In the genomic region with DNA sequence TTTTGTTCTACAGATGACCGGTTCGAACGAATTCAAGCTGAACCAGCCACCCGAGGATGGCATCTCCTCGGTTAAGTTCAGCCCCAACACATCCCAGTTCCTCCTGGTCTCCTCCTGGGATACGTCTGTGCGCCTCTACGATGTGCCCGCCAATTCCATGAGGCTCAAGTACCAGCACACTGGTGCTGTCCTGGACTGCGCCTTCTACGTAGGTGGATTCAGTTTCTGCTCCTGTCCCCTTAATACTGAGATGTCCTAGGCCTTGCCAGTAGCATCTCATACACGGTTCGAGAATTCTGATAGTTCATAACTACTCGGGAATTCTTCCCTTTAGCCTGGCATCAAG, we compare ENCODE assay signal across 8 mouse cellular contexts. TPM values are rescaled to one million over a fixed set of nuclear protein-coding genes. Genes with fewer than 3 reads are reported as not detected.
DNase-seq lines count a peak whose midpoint lies in the region; ATAC-seq and TF ChIP-seq lines count a peak whose summit lies in the region.

No protein-coding gene starts in this region.

- peaks cover 29% of the 10 kb centered on the region for H3K27me3 ChIP-seq in lung, embryonic 16.5 days (ENCODE audit: control insufficient read depth, insufficient read depth, low read depth, low read length)
- H3K27me3 ChIP-seq in limb, embryonic 13.5 days, result peaks cover 39% of the 10 kb centered on the region
- peaks cover 26% of the 10 kb centered on the region for H3K27me3 ChIP-seq in small intestine, adult 2 months (ENCODE audit: control insufficient read depth, insufficient read depth, low read length)

- peak; percentile 47 for ATAC-seq in lung, embryonic 16.5 days (ENCODE audit: low read depth)
- peak; percentile 55 for ATAC-seq in erythroblast, adult 5-6 weeks (replicated peaks; ENCODE audit: low FRiP score, poor library complexity, severe bottlenecking)
- peak; percentile 55 for ATAC-seq in limb, embryonic 13.5 days (ENCODE audit: low FRiP score, low read depth)

- peak overlapping the region; percentile 67 for H3K4me2 ChIP-seq in lung, embryonic 16.5 days (ENCODE audit: low read depth, low read length)
- H3K4me2 ChIP-seq in limb, embryonic 13.5 days (replicated peaks), result peak overlapping the region; percentile 82

- H3K36me3 ChIP-seq in lung, embryonic 16.5 days (ENCODE audit: control insufficient read depth, insufficient read depth, low read length), result peaks cover 26% of the 10 kb centered on the region
- peaks cover 32% of the 10 kb centered on the region for H3K36me3 ChIP-seq in limb, embryonic 13.5 days
- H3K36me3 ChIP-seq in small intestine, adult 2 months (ENCODE audit: control insufficient read depth, insufficient read depth, low read length), result peaks cover 25% of the 10 kb centered on the region

- DNase-seq in lung, postnatal 25 days (ENCODE audit: low spot score), result no peak
- DNase-seq in thymus, postnatal 4 days, result no peak
- DNase-seq in left cerebral cortex, adult 8-10 months (ENCODE audit: low spot score in 2 of 2), result no peak
- no peak for DNase-seq in gastrocnemius, postnatal 25 days

- H3K9ac ChIP-seq in lung, embryonic 16.5 days (ENCODE audit: low read length), result peak overlapping the region; percentile 96
- H3K9ac ChIP-seq in limb, embryonic 13.5 days, result peak overlapping the region; percentile 89

- no peaks in the 10 kb centered on the region for H3K9me3 ChIP-seq in lung, embryonic 16.5 days (ENCODE audit: control insufficient read depth, low read length)
- no peaks in the 10 kb centered on the region for H3K9me3 ChIP-seq in limb, embryonic 13.5 days

- H3K4me3 ChIP-seq in lung, embryonic 16.5 days (ENCODE audit: low read length), result peak overlapping the region; percentile 91
- H3K4me3 ChIP-seq in limb, embryonic 13.5 days, result peak overlapping the region; percentile 80
- peak overlapping the region; percentile 86 for H3K4me3 ChIP-seq in small intestine, adult 2 months (ENCODE audit: low read depth, low read length)

- WGBS in lung, embryonic 16.5 days, result 0% methylated on average over 14 of the region's 14 CpGs
- WGBS in limb, embryonic 13.5 days, result 2% methylated on average over 14 of the region's 14 CpGs
- WGBS in small intestine, adult 2 months, result under 1% methylated on average over 14 of the region's 14 CpGs

- peak overlapping the region; percentile 93 for H3K27ac ChIP-seq in lung, embryonic 16.5 days (ENCODE audit: low read length)
- 0 out of 2 replicates have a peak overlapping the region, but pooled peaks have one; percentile 87 for H3K27ac ChIP-seq in limb, embryonic 13.5 days
- peak overlapping the region; percentile 70; the same call in 1 of the 2 replicates for H3K27ac ChIP-seq in small intestine, adult 2 months (ENCODE audit: insufficient read depth, low read depth, low read length)

- no peak for TF ChIP-seq CTCF in small intestine, adult 2 months (IDR thresholded peaks at IDR 0.05; ENCODE audit: extremely low read depth, insufficient read length, insufficient replicate concordance, low read depth, low read length)

- peaks cover 11% of the 10 kb centered on the region for H3K4me1 ChIP-seq in lung, embryonic 16.5 days (replicated peaks; ENCODE audit: control insufficient read depth, insufficient read depth, low read length)
- H3K4me1 ChIP-seq in limb, embryonic 13.5 days, result peaks cover 36% of the 10 kb centered on the region
- peaks cover 5% of the 10 kb centered on the region for H3K4me1 ChIP-seq in small intestine, adult 2 months (ENCODE audit: control insufficient read depth, insufficient read depth, insufficient read length, low read length)

- TF ChIP-seq POLR2A in small intestine, adult 2 months (IDR thresholded peaks at IDR 0.05; ENCODE audit: low read depth, low read length), result no peak

RNA-seq across cellular contexts. Expression of gene Bub3, which starts 0.6 kb away (rescaled TPM):
- polyA plus RNA-seq in lung, embryonic 16.5 days (2015; fragmentation: Nextera tagmentation; extraction: Ambion mirVana), result 243 and 245 TPM in 2 replicates
- total RNA-seq in erythroblast, adult 5-6 weeks (2015; ENCODE audit: low replicate concordance), result 44.7 and 58.2 TPM in 2 replicates
- total RNA-seq in erythroblast, adult 5-6 weeks (2017; ENCODE audit: low replicate concordance), result 30.2 and 31.6 TPM in 2 replicates
- polyA plus RNA-seq in limb, embryonic 13.5 days (2015; fragmentation: Nextera tagmentation; extraction: Ambion mirVana), result 226 and 233 TPM in 2 replicates
- 16.5 and 30.5 TPM in 2 replicates for polyA plus RNA-seq in small intestine, adult 2 months (2012; rRNA removed)
- total RNA-seq in left cerebral cortex, adult 8-10 months (2022), result 10 to 100 TPM; 65.1 to 69.2 (median 65.9) TPM
- 10 to 100 TPM; 28.9 to 32.8 TPM for total RNA-seq in gastrocnemius, postnatal 25 days (2021)

RNA-seq across cellular contexts. Expression of gene Hmx2, which starts 12.1 kb away (rescaled TPM):
- not detected in 2 replicates for polyA plus RNA-seq in lung, embryonic 16.5 days (2015; fragmentation: Nextera tagmentation; extraction: Ambion mirVana)
- not detected in 2 replicates for total RNA-seq in erythroblast, adult 5-6 weeks (2015; ENCODE audit: low replicate concordance)
- not detected in 2 replicates for total RNA-seq in erythroblast, adult 5-6 weeks (2017; ENCODE audit: low replicate concordance)
- not detected in 2 replicates for polyA plus RNA-seq in limb, embryonic 13.5 days (2015; fragmentation: Nextera tagmentation; extraction: Ambion mirVana)
- 0.52 and 1.2 TPM in 2 replicates for polyA plus RNA-seq in small intestine, adult 2 months (2012; rRNA removed)
- not detected for total RNA-seq in left cerebral cortex, adult 8-10 months (2022)
- not detected for total RNA-seq in gastrocnemius, postnatal 25 days (2021)

RNA-seq across cellular contexts. Expression of gene Hmx3, which starts 18.0 kb away (rescaled TPM):
- not detected in 2 replicates for polyA plus RNA-seq in lung, embryonic 16.5 days (2015; fragmentation: Nextera tagmentation; extraction: Ambion mirVana)
- not detected in 2 replicates for total RNA-seq in erythroblast, adult 5-6 weeks (2015; ENCODE audit: low replicate concordance)
- not detected in 2 replicates for total RNA-seq in erythroblast, adult 5-6 weeks (2017; ENCODE audit: low replicate concordance)
- polyA plus RNA-seq in limb, embryonic 13.5 days (2015; fragmentation: Nextera tagmentation; extraction: Ambion mirVana), result not detected in 2 replicates
- polyA plus RNA-seq in small intestine, adult 2 months (2012; rRNA removed), result 2.4 and 4.6 TPM in 2 replicates
- not detected for total RNA-seq in left cerebral cortex, adult 8-10 months (2022)
- total RNA-seq in gastrocnemius, postnatal 25 days (2021), result not detected
